Mouse (Mus musculus) midbrain, embryonic 13.5 days (tissue): Measurements from ENCODE around the gene Mef2d. TPM values are rescaled to one million over a fixed set of nuclear protein-coding genes. Genes with fewer than 3 reads are reported as not detected.
A peak's percentile ranks its signal among the peaks of the same experiment; 100 is the strongest.

Experiments used
- ATAC-seq: fragments of 200-750 bp; cut with Nextera tagmentation; 2 replicates; pipeline ENCODE4 v1.8.0; 2017; ENCODE audit warnings: mild to moderate bottlenecking, moderate TSS enrichment, moderate library complexity
- H3K27ac ChIP-seq: fragments of 300-500 bp; sonication (generic); 2 replicates; pipeline ENCODE4 v1.5.1; 2015; ENCODE audit warnings: inconsistent platforms, mild to moderate bottlenecking, moderate library complexity
- H3K27me3 ChIP-seq: fragments of 300-500 bp; sonication (generic); 2 replicates; pipeline ENCODE4 v1.6.1; 2015; ENCODE audit warnings: mild to moderate bottlenecking, inconsistent platforms
- H3K36me3 ChIP-seq: fragments of 300-500 bp; sonication (generic); 2 replicates; pipeline ENCODE4 v1.6.1; 2015; ENCODE audit warnings: mild to moderate bottlenecking, inconsistent platforms
- H3K4me1 ChIP-seq: fragments of 300-500 bp; sonication (generic); replicated peaks from 2 replicates; pipeline ENCODE4 v1.6.1; 2015; ENCODE audit warnings: inconsistent platforms
- H3K4me2 ChIP-seq: fragments of 300-500 bp; sonication (generic); replicated peaks from 2 replicates; pipeline ENCODE4 v1.6.1; 2015; ENCODE audit warnings: moderate library complexity, mild to moderate bottlenecking, inconsistent platforms
- H3K4me3 ChIP-seq: fragments of 300-500 bp; sonication (generic); replicated peaks from 2 replicates; pipeline ENCODE4 v1.5.1; 2015; ENCODE audit warnings: mild to moderate bottlenecking, inconsistent platforms
- H3K9ac ChIP-seq: fragments of 300-500 bp; sonication (generic); replicated peaks from 2 replicates; pipeline ENCODE4 v1.6.1; 2015; ENCODE audit warnings: mild to moderate bottlenecking, inconsistent platforms
- H3K9me3 ChIP-seq: fragments of 300-500 bp; sonication (generic); 2 replicates; pipeline ENCODE4 v1.6.1; 2016; ENCODE audit warnings: mild to moderate bottlenecking, inconsistent platforms
- WGBS: fragments of 180-500 bp; shearing (Covaris S2); methylation state at CpG from one replicate; pipeline ENCODE4 v1.1.7; 2015; 5-methylcytosine and 5-hydroxymethylcytosine counted together
- polyA plus RNA-seq: library from polyadenylated mRNA; unstranded; fragments of >200 nt; fragmentation: Nextera tagmentation; extraction: Ambion mirVana; gene quantifications from 2 replicates; pipeline ENCODE4 v1.2.1, GENCODE M21; 2015

The Mef2d gene
- polyA plus RNA-seq, 1 experiment from 2014 or later = 16.9 TPM

GRCm38 (mm10) chr3:88125195-88125594 is 17.0 kb upstream of the Mef2d start:
- Histone ChIP-seq H3K27ac (no peak overlapping the region), H3K4me3 (no peak overlapping the region), H3K36me3 (0 out of 2 replicates have a peak, but pooled peaks cover 1% of the 10 kb centered on the region), H3K4me2 (no peak overlapping the region), H3K27me3 (no peaks in the 10 kb centered on the region), H3K9ac (no peak overlapping the region), H3K4me1 (no peaks in the 10 kb centered on the region), H3K9me3 (no peaks in the 10 kb centered on the region)
- WGBS = 81% methylated on average over 4 of the region's 4 CpGs
- ATAC-seq = no peak

GRCm38 (mm10) chr3:88126181-88126580 is 16.0 kb upstream of the Mef2d start:
- Histone ChIP-seq H3K9ac (no peak overlapping the region), H3K27me3 (no peaks in the 10 kb centered on the region), H3K36me3 (no peaks in the 10 kb centered on the region), H3K27ac (no peak overlapping the region), H3K4me3 (no peak overlapping the region), H3K4me2 (no peak overlapping the region), H3K9me3 (no peaks in the 10 kb centered on the region), H3K4me1 (no peaks in the 10 kb centered on the region)
- WGBS = 91% methylated on average over 7 of the region's 7 CpGs
- no peak for ATAC-seq

- Histone ChIP-seq H3K9me3 (no peaks in the 10 kb centered on the region), H3K36me3 (no peaks in the 10 kb centered on the region), H3K27me3 (no peaks in the 10 kb centered on the region), H3K27ac (no peak overlapping the region), H3K9ac (no peak overlapping the region), H3K4me3 (no peak overlapping the region), H3K4me2 (no peak overlapping the region), H3K4me1 (no peaks in the 10 kb centered on the region)
- no peak for ATAC-seq
- 74% methylated on average over 3 of the region's 3 CpGs for WGBS
Measured at GRCm38 (mm10) chr3:88127636-88128035, 14.5 kb upstream of the Mef2d start.

GRCm38 (mm10) chr3:88128056-88128455 is 14.1 kb upstream of the Mef2d start:
- Histone ChIP-seq H3K27me3 (no peaks in the 10 kb centered on the region), H3K4me3 (no peak overlapping the region), H3K4me1 (no peaks in the 10 kb centered on the region), H3K9me3 (no peaks in the 10 kb centered on the region), H3K36me3 (no peaks in the 10 kb centered on the region), H3K9ac (no peak overlapping the region), H3K4me2 (no peak overlapping the region), H3K27ac (no peak overlapping the region)
- 83% methylated on average over 5 of the region's 5 CpGs for WGBS
- no peak for ATAC-seq

- Histone ChIP-seq H3K36me3 (no peaks in the 10 kb centered on the region), H3K9me3 (no peaks in the 10 kb centered on the region), H3K4me2 (no peak overlapping the region), H3K4me1 (no peaks in the 10 kb centered on the region), H3K27me3 (no peaks in the 10 kb centered on the region), H3K4me3 (no peak overlapping the region), H3K27ac (no peak overlapping the region), H3K9ac (no peak overlapping the region)
- 57% methylated on average over 4 of the region's 4 CpGs for WGBS
- no peak for ATAC-seq
Measured at GRCm38 (mm10) chr3:88129006-88129405, 13.2 kb upstream of the Mef2d start.

GRCm38 (mm10) chr3:88131071-88131470 is 11.1 kb upstream of the Mef2d start:
- H3K4me2 ChIP-seq = no peak overlapping the region
- no peaks in the 10 kb centered on the region for H3K4me1 ChIP-seq
- no peak overlapping the region for H3K27ac ChIP-seq
- no peak overlapping the region for H3K4me3 ChIP-seq
- no peaks in the 10 kb centered on the region for H3K9me3 ChIP-seq
- no peak for ATAC-seq
- 95% methylated on average over 3 of the region's 3 CpGs for WGBS
- H3K27me3 ChIP-seq = no peaks in the 10 kb centered on the region
- no peak overlapping the region for H3K9ac ChIP-seq
- H3K36me3 ChIP-seq = no peaks in the 10 kb centered on the region

- no peaks in the 10 kb centered on the region for H3K9me3 ChIP-seq
- no peak overlapping the region for H3K4me3 ChIP-seq
- H3K36me3 ChIP-seq = no peaks in the 10 kb centered on the region
- peaks cover 3% of the 10 kb centered on the region; the same call in 1 of the 2 replicates for H3K4me1 ChIP-seq
- no peak overlapping the region for H3K9ac ChIP-seq
- ATAC-seq = no peak
- H3K27ac ChIP-seq = no peak overlapping the region
- H3K4me2 ChIP-seq = no peak overlapping the region
- WGBS = 77% methylated on average over 2 of the region's 2 CpGs
- no peaks in the 10 kb centered on the region for H3K27me3 ChIP-seq
Measured at GRCm38 (mm10) chr3:88132492-88132891, 9.7 kb upstream of the Mef2d start.

GRCm38 (mm10) chr3:88133187-88133771 is 8.9 kb upstream of the Mef2d start:
- Histone ChIP-seq H3K36me3 (no peaks in the 10 kb centered on the region), H3K9me3 (no peaks in the 10 kb centered on the region), H3K27ac (no peak overlapping the region), H3K9ac (no peak overlapping the region), H3K4me1 (peaks cover 6% of the 10 kb centered on the region; the same call in 1 of the 2 replicates), H3K4me2 (no peak overlapping the region), H3K27me3 (no peaks in the 10 kb centered on the region), H3K4me3 (no peak overlapping the region)
- WGBS = 68% methylated on average over 4 of the region's 4 CpGs
- ATAC-seq = no peak

- ATAC-seq = no peak
- Histone ChIP-seq H3K9me3 (no peaks in the 10 kb centered on the region), H3K27ac (no peak overlapping the region), H3K27me3 (peaks cover 24% of the 10 kb centered on the region), H3K9ac (no peak overlapping the region), H3K36me3 (no peaks in the 10 kb centered on the region), H3K4me1 (peaks cover 25% of the 10 kb centered on the region), H3K4me2 (no peak overlapping the region), H3K4me3 (no peak overlapping the region)
- WGBS = 83% methylated on average over 9 of the region's 9 CpGs
Measured at GRCm38 (mm10) chr3:88136346-88136745, 5.8 kb upstream of the Mef2d start.

GRCm38 (mm10) chr3:88136945-88137494 is 5.2 kb upstream of the Mef2d start:
- Histone ChIP-seq H3K36me3 (no peaks in the 10 kb centered on the region), H3K9ac (0 out of 2 replicates have a peak overlapping the region, but pooled peaks have one; percentile 20), H3K4me1 (peaks cover 29% of the 10 kb centered on the region), H3K27me3 (peaks cover 25% of the 10 kb centered on the region), H3K27ac (no peak overlapping the region), H3K9me3 (no peaks in the 10 kb centered on the region), H3K4me2 (peak overlapping the region; percentile 90; the same call in 1 of the 2 replicates), H3K4me3 (no peak overlapping the region)
- 85% methylated on average over 4 of the region's 4 CpGs for WGBS
- no peak for ATAC-seq

- H3K36me3 ChIP-seq = no peaks in the 10 kb centered on the region
- H3K9me3 ChIP-seq = no peaks in the 10 kb centered on the region
- peaks cover 25% of the 10 kb centered on the region for H3K27me3 ChIP-seq
- no peak for ATAC-seq
- H3K4me2 ChIP-seq = peak overlapping the region; percentile 90
- H3K4me1 ChIP-seq = peaks cover 31% of the 10 kb centered on the region
- H3K9ac ChIP-seq = no peak overlapping the region
- H3K4me3 ChIP-seq = peak overlapping the region; percentile 53
- 9% methylated on average over 3 of the region's 3 CpGs for WGBS
- H3K27ac ChIP-seq = peak overlapping the region; percentile 75
Measured at GRCm38 (mm10) chr3:88137821-88138220, 4.4 kb upstream of the Mef2d start.

- H3K36me3 ChIP-seq = no peaks in the 10 kb centered on the region
- peak overlapping the region; percentile 53 for H3K4me3 ChIP-seq
- WGBS = under 1% methylated on average over 32 of the region's 32 CpGs
- ATAC-seq = peak; percentile 65
- H3K4me1 ChIP-seq = peaks cover 38% of the 10 kb centered on the region
- H3K27me3 ChIP-seq = peaks cover 25% of the 10 kb centered on the region
- H3K9me3 ChIP-seq = no peaks in the 10 kb centered on the region
- H3K4me2 ChIP-seq = peak overlapping the region; percentile 90
- H3K9ac ChIP-seq = peak overlapping the region; percentile 66
- H3K27ac ChIP-seq = peak overlapping the region; percentile 75
Measured at GRCm38 (mm10) chr3:88138336-88139242, 3.6 kb upstream of the Mef2d start.
